Mouse (Mus musculus) skeletal muscle tissue, adult 2 months (tissue): Measurements from ENCODE around the gene Itpkc.
A peak's percentile ranks its signal among the peaks of the same experiment; 100 is the strongest.

Experiments used
- DNase-seq: peaks from one replicate; pipeline ENCODE4 v3.0.0-alpha.2; 2012; ENCODE audit warnings: low read depth, low spot score

Gene Itpkc

DNA sequence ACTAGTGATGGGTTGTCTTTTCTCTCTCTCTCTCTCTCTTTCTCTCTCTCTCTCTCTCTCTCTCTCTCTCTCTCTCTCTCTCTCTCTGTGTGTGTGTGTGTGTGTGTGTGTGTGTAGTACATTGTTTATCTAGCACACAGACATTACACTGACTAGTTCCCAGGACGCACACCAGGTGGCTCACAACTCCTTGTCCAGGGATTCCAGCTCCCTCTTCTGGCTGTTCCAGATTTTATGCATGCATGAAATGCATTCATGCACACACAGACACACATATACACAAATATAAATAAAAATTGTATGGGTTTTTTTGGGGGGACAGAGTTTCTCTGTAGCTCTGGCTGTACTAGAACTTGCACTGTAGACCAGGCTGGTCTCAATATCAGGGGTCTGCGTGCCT is 9.1 kb upstream of the Itpkc start:
- DNase-seq = no peak

DNA sequence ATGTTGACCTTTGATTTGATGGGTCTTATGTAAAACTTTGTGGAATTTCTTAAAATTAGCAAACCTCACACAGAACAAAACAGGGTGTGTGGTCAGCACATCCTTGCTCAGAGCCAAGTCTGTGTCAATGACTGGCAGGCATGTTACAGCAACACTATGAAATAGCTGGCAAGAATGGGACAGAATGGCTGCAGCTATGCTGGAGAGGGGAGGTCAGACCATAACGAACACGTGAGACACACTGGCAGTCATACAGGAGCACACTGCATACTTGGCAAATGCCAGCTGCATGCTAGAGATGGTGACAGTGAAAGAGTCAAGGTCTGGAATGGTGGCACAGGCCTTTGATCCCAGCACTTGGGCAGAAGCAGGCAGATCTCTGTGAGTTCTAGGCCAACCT is 7.3 kb upstream of the Itpkc start:
- DNase-seq = no peak

DNA sequence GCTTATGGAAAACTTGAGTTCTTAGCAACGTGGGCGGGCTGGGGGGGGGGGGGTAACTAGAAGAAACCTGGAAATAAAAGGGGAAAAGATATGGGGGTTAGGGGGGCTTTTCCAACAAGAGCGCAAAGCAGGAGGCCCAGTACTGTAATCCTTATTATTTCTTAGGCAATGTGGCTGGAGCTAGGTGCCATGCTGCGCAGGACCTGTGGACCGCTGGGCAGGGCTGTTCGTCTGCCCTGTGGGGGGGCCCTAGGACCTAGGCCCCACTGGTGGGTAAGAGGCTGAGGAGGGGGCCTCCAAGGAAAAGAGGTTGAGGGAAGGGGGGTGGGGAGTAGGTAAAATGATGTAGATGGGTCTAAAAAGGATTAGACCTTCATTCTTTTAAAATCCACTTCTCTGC is 4.8 kb upstream of the Itpkc start:
- DNase-seq = no peak

DNA sequence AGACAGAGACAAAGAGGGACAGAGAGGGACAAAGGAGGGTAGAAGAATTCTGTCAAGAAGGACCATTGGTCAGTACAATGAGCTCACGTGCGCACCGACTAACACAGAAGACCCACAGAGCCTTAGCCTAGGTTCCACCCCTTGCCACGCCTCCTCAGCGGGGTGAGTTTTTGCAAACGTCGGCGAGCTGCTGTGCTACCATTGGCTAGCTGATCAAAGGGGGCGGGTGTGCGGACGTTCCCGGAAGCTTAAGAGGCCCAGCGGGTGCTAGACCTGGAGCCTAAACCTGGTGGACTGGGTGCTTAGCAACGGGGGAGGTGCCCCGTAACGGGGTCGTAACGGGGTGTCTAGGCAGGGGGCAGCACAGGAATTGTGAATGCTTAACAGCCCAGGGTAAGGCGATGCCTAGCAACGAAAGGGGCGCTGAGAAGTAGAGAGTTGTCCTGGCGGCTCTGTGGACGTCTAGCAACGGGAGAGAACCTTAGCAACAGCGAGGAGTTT is 4.4 kb upstream of the Itpkc start, which contains the start of gene Coq8b:
Gene Coq8b, plus strand, starts transcription at position 243 of the 501 bp plus-strand sequence.
- peak; percentile 87 for DNase-seq

DNA sequence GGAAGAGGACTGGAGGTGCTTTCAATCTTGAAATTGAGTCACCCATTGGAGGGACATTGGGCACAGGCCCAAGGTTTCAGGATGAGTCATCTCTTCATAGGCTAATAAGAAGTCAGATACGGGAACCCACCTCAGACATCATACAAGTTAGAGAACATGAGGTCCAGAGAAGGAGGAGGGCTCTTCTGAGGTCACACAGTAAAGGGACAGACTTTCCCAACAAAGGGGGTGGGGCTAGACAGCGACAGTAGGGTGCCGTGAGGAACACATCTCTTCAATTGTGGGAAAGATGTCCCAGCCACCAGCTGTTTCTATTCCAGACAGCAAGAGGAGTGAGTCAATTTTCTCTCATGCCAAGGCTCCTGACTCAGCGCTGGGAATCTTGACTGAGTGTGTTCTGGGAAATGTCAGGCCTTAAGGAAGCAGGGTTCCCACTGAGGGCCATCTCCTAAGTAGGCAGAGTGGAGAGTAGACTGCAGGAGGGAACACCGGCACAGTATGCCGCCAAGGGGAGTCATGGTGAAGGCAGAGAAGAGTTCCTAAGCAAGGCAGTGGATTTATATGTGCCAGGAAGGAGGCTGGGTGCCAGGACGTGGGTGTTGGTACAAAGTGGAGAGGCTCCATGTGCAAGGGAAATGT is 3.4 kb upstream of the Itpkc start:
- DNase-seq = peak; percentile 46

DNA sequence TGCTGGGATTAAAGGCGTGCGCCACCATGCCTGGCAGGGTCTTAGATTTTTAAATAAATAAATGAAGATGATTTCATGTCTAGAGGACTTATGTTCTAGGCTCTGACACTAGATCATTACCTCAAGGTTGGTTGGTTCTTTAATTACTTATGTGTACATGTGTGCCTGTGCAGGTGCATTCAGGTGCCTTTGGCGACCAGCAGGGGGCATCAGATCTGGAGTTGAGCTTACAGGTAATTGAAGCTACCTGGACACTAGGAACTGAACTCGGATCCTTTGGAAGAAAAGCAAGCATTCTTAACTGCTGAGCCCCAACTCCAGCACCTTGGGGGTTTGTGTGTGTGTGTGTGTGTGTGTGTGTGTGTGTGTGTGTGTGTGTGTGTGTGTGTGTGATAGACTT is 2.3 kb upstream of the Itpkc start:
- no peak for DNase-seq

DNA sequence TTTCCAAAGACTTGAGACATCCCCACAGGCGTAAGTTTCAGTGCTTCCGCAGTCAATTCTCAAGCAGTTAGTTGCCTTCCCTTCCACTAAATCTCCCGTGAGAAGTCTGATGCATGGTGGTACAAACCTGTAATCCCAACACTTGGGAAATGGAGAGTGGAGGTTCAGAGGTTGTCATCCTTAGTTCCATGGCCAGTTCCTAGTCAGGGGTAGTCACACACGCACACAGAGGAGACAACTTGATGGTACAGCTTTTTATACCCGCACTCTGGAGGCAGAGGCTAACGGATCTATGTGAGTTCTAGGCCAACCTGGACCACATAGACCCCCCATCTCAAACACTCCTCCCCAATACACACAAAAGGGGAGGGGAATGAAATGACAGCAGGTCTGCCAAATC is 404 bp upstream of the Itpkc start:
- DNase-seq = no peak

DNA sequence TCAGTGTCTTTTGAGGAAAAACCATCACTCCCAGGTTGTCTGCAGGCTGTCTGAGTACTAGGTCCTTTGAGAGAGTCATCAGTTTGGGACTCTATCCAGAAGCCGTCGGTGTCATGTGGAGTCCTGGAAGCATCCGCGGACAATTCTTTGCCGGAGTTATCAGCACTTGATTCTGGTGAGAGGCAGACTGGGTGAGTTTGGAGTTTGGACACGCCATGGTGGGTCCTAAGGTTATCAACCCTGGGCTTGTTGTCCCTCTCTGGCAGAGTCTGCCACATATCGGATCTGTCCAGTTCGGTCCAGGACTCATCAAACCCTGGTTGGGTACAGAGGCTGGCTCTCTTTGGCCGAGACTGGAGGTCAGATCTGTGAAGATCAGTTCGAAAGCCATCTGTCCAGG is 785 bp downstream of the Itpkc start:
- DNase-seq = no peak

DNA sequence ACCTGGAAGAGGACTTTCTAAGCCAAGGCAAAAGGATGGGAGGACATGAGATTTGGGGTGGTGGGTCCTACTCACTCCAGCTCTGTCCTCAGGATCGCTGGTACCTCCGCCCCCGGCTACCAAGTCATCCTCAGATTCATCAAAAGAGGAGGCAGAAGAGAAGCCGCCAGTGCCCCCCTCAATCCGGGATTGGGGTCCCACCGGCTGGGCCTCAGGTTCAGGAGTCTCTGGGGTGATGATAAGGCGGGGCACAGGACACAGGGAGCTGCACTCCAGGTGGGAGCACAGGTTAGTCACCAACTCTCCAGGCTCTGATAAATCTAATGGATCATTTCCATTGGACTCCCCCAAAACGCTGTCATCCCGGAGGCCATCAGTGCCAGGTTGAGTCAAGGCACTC is 1.2 kb downstream of the Itpkc start:
- no peak for DNase-seq

DNA sequence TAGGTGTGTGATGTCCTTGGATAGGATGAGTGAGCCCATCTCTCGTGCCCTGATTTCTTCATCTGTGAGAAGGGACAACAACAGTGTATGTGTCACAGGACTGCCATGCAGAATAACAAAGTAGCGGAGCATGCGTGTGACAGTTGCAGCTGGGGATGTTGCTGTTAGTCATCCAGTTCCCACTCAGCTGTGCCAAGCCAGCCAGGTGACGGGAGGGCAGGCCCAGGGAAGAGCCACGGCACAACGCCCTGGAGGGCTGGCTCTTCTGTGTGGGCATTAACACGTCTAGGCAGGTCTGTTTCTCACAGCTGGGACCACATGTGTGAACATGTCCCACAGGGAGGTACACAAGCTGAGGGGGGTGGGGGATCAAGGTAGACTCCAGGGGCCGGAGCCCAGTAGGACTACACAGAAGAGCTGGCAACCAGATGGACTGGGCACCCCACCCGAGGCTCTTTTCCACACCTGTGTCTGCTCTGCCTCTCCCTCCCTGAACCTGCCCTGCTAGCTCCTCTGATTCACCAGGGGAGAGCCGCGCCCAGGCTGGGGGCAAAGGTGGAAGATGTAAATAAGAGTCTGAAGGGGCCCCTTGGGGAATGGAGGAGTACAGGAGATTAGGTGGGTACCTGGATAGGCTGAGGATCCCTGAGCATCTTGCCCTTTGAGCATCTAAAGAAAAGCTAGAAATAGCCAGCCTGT is 3.4 kb downstream of the Itpkc start:
- no peak for DNase-seq

DNA sequence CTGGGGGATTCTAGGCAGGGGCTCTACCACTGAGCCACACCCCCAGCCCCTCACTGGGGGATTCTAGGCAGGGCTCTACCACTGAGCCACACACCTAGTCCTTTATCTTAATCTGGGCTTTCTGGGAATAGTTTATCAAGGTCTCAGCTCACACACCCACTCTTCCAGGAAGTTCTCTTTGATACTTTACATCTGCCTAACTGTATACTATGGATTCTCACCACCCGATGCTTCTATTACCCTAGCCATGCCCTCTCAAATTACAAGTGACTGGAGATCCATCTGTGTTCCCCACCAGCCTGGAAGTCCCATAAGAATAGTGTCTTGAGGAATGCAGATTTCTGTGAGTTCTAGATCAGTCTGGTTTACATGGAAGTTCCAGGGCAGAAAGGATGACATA is 5.9 kb downstream of the Itpkc start:
- no peak for DNase-seq

DNA sequence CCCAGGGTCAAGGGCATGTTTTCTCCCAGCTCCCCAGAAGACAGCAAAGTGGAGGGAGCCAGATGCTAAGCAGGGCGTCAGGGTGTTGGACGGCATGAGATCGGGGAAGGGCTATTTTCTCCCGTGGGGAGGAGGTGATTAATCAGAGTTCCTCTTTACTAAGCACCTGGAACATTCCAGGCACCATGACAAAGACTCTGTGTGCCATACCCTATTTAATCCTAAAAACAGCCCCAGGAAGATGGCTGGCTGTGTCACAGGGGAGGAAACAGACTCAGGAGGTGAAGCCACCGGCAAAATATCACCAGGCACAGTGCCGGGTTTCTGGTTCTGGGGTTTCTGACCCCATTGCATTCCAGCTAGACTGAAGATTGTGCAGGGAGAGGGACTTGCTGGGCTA is 6.5 kb downstream of the Itpkc start:
- no peak for DNase-seq

DNA sequence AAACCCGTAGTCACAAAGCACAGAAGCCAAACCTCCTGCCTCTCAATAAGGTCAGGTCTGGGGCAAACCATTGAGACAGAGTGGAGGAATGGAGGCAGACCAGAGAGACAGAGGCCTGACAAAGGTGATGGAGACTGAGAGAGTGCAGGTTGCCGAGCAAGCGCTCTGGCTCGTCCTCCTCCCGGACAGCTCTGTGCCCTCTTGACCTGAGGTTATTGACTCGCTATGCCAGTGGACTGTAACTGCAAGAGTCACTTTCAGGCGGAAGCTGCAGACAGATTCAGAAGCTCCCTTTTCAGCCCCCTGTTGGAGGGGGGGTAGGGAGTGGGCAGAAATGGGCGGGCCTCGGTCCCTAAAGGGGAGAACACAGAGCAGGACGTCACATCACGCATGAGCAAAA is 8.5 kb downstream of the Itpkc start:
- DNase-seq = no peak

DNA sequence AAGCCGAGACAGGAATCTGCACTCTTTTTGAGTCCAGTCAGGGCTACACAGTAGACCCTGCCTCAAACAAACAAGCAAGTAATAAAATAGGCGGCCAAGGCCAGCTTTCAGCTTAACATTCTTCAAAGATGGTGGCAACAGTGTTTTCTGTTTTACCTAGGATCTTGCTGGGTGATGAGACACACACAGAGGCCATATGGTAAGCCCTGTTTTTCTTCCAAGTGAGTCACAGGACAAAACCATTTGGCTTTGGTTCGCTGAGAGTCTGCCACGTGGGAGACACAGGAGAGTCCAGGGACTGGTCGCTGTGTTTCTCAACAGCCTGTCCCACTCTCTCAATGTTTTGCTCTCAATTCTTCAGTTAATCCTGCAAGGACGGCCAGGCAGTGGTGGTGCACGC is 9.9 kb downstream of the Itpkc start:
- no peak for DNase-seq

DNA sequence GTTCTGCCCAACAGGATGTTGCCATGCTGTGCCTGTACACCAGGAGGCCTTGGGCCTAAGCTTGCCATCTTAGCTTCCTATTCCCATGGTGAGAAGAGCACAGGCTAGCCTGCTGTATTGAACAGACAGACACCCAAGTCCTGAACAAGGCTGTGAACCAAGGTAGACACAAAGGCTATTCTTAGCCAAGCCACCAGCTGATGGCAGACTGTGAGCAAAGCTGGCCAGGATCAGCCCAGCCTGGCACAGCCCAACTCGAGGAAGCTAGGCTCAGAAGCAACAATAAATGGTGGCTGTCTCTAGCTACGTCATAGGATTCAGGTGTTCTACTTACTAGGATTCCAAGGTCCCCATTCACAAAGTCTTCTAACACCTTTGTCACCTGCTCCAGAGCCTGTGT is 15.8 kb downstream of the Itpkc start:
- no peak for DNase-seq

DNA sequence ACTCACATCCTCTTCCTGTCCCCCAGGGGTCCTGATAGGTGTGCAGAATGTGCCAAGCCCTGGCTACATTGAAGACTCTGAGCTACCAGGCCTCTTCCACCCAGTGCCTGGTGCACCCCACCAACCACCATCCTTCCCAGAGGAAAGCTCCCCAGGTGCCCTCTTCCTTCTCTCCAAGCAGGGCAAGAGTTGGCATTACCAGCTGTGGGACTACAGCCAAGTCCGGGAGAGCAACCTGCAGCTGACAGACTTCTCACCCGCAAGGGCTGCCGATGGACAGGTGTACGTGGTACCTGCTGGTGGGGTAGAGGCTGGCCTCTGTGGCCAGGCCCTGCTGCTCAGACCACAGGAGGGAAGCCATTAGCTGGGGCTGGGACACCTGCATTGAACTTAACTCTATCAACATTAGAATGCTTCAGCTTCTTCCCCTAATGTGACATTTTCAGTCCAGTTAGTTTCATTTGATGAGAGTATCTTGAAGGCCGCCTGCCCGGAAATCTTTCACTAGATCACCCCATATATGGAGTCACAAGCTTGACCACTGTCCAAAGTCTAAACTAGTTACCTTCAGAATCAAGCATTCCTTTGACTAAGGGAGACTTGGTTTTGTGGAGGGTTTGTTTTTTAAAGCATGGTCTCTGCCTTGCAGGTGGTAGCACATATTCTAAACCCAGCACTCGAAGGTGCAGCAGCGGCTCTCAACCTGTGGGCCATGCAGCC is 24.6 kb downstream of the Itpkc start:
- DNase-seq = no peak

DNA sequence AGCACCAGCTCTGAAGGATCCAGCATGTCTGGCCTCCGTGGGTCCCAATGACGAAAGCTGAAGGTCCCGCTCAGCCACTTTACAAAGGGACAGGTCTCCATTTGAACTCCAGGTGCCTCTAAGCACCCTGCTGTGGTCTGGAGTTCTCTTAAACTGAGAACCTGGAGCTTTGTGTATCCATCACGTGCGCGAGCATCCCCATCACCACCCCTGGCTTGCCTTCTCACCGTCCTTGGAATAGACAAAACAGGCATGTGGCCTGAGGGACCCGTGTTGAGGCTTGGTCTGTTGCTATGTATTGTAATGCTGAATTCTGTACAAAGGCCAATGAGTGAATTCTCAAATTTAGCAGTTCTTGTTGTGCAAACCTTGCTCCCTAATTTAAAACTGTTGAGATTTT is 29.7 kb downstream of the Itpkc start:
- no peak for DNase-seq

DNA sequence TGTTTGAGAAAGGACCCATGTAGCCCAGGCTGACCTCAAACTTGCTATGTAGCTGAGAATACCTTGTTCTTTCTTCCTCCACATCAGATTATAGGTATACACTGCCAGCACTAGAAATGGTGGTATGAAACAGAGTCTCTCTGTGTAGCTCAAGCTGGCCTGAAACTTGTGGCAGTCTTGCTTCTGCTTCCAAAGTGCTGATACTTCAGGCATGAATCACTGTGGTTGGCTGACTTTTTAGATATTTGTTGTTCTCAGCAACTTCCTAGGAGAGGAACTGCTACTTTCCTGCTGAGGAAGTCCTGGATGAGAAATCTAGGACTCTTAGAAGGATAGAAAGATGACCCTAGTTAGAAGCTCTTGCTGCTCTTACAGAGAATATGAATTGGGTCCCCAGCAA is 30.1 kb downstream of the Itpkc start:
- no peak for DNase-seq

DNA sequence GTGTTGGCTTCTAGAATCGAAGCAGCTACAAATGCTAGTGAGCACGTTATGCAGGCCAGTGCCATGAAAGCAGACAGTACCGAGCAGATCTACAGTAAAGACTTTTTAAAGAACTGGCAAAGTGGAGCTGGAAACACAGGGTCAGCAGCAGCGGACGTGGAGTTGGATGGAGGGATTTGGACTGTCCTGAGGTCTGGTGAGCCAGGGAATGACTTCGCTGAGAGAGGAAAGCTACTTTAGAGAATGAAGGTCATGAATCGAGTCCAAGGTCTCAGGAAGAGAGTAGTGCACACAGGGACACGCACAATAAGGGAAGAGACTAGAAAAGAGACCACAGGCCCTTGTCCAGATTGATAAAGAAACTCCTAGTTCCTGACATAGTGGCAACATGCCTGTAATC is 30.8 kb downstream of the Itpkc start:
- no peak for DNase-seq

DNA sequence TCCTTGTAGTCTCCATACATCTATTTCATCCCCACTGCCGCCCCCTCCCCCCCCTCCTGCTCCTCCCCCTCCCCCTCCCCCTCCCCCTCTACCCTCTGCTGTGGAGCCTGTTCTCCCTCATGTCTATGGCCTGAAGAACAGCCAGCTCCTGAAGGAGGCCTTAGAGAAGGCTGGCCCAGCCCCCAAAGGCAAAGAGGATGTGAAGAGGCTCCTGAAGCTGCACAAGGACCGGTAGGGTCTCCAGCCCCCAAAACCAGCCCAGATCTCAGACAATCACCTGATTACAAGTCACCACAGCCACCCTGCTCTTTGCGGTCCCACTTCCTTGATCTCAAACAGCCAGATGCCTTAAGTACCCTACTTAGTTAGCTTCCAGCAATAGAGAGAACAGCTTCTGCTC is 31.3 kb downstream of the Itpkc start:
- no peak for DNase-seq

DNA sequence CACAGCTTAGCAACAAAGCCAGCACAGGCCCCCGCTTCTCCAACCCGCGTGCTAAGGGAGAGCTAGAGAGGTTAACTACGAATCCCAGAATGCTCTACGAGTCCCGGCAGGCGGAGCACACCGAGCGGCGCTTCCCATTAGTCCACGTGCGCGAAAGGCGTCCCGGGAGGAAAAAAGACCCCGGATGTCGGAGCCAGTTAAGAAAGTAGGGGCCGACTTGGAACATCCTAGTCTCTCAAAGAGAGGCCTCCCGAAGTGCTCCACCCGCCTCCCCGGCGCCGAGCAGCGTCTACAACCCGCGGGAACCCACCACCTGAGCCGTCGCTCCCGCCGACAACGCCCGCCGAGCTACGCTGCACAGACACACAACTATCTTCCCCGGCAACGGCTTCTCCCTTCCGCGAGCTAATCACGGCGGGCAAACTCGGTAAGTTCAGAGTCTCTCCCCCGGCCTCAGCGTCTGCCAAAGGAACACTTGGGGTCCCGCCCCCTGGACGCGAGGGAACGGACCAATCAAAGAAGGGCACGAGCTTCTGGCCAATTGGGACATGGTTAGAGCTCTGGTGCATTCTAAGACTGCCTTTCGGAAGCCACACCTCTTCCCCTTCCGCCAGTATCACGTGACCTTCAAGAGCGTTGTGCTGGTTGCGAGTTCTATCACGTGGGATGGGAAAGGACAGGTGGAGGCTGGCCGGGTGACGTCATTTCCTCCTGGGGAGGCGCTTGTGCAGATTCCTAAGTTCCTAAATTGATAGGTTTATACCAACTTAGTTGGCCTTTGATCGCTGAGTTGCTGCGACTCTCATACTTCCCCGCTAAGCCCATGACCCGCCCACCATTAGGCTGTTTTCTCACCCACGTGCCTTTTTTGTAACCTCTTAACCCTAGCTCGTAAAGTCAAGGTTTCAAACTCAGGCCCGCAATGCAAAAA is 32.5 kb downstream of the Itpkc start, which contains the start of the genes BC024978 and Snrpa:
Gene BC024978, plus strand, starts transcription at position 101 of the 931 bp plus-strand sequence.
Gene Snrpa, minus strand, starts transcription at position 591 of the 931 bp plus-strand sequence.
- DNase-seq = peak; percentile 100

DNA sequence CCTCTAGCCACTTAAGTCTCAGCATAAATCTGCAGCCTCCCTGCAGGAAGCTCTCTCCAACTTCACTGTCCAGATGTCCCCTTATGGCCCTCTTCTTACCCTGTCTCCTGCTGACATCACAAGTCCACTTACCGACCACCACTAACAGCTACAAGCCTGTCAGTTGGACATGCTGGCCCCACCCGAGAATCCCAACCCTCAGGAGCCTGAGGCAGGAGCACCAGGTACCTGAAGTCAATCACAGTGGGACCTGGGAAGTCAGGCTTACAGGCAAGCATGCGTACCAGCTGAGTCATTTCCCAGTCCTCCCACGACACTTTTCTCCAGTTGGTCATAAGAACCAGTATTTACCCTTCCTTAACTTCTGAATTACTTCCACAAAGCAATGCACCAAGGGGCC is 34.7 kb downstream of the Itpkc start:
- DNase-seq = no peak
